ENCODE assay signal across 7 mouse cellular contexts in the genomic region with DNA sequence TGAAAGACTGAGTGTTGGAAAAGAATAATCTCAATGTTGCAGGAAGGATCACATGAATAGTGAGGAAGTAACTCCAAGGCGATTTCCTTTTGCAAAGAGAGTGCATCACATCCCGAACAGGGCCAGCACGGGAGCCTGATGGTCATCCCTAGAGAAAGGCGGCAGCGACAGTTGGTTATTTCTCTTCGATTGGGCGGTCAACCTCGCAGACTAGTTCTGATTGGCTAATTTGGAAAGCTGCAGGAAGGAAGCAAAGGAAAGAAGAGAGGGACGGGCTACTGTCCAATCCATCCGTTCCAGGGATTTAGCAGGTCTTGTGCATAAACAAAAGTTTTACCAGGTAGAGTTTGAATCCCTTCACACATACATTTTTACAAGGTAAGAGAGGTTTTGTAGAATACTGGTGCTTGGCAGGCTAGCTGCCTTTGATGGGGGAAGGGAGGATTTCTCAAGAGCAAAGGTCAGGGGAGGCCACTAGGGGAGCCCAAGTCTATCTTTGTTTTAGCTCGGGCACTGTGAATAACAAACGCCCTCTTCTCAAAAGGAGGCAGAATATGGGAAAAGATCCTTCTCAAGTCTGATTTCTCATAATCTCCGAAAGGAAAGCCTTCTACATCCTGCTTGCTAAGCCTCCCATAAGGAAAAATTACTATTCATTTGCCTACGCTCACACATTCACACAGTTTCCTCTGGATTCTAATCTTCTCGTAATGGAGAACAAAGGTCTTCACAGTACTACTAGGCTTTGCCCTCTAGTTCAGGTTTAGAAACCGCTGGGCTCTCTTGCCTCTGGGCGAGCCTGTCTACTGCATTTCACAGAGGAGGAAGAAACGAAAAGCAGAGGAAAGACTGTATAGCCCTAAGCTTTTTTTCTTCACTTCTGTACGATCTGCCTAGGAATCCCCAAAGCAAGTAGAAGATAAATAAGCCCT.
A peak's percentile ranks its signal among the peaks of the same experiment; 100 is the strongest.
DNase-seq lines count a peak whose midpoint lies in the region; ATAC-seq and TF ChIP-seq lines count a peak whose summit lies in the region.

No protein-coding gene starts in this region.

- no peaks in the 10 kb centered on the region for H3K36me3 ChIP-seq in hindbrain, embryonic 14.5 days (replicated peaks; ENCODE audit: control insufficient read depth, insufficient read depth)
- no peaks in the 10 kb centered on the region for H3K36me3 ChIP-seq in midbrain, embryonic 10.5 days
- H3K36me3 ChIP-seq in small intestine, adult 2 months (ENCODE audit: control insufficient read depth, insufficient read depth, low read length), result no peaks in the 10 kb centered on the region

- ATAC-seq in frontal cortex, adult (ENCODE audit: low TSS enrichment), result peak; percentile 67
- ATAC-seq in hindbrain, embryonic 14.5 days (ENCODE audit: low FRiP score), result peak; percentile 69

- WGBS in cerebellum, adult 2 months, result 32% methylated on average over 19 of the region's 19 CpGs
- 21% methylated on average over 19 of the region's 19 CpGs for WGBS in hindbrain, embryonic 14.5 days
- 22% methylated on average over 19 of the region's 19 CpGs for WGBS in midbrain, embryonic 10.5 days
- 63% methylated on average over 19 of the region's 19 CpGs for WGBS in small intestine, adult 2 months

- no peak for TF ChIP-seq POLR2A in cerebellum, adult 2 months (IDR thresholded peaks at IDR 0.05; ENCODE audit: borderline replicate concordance, insufficient read depth, low read length)
- no peak for TF ChIP-seq POLR2A in small intestine, adult 2 months (IDR thresholded peaks at IDR 0.05; ENCODE audit: low read depth, low read length)

- peak overlapping the region; percentile 45 for H3K4me3 ChIP-seq in cerebellum, adult 2 months (replicated peaks; ENCODE audit: insufficient read depth, low read depth, low read length)
- no peak overlapping the region for H3K4me3 ChIP-seq in hindbrain, embryonic 14.5 days (replicated peaks; ENCODE audit: low read length)
- peak overlapping the region; percentile 39 for H3K4me3 ChIP-seq in midbrain, embryonic 10.5 days
- H3K4me3 ChIP-seq in small intestine, adult 2 months (ENCODE audit: low read depth, low read length), result no peak overlapping the region

- TF ChIP-seq CTCF in cerebellum, adult 2 months (IDR thresholded peaks at IDR 0.05; ENCODE audit: borderline replicate concordance, insufficient read depth, low read depth, low read length), result peak; percentile 59; the same call in 1 of the 2 replicates
- peak; percentile 62; the same call in 1 of the 2 replicates for TF ChIP-seq CTCF in small intestine, adult 2 months (IDR thresholded peaks at IDR 0.05; ENCODE audit: extremely low read depth, insufficient read length, insufficient replicate concordance, low read depth, low read length)

- no peaks in the 10 kb centered on the region for H3K27me3 ChIP-seq in cerebellum, adult 2 months (ENCODE audit: control insufficient read depth, insufficient read depth, low read length)
- no peaks in the 10 kb centered on the region for H3K27me3 ChIP-seq in hindbrain, embryonic 14.5 days (ENCODE audit: control insufficient read depth, insufficient read depth, low read length)
- no peaks in the 10 kb centered on the region for H3K27me3 ChIP-seq in midbrain, embryonic 10.5 days (ENCODE audit: low read depth, poor library complexity, severe bottlenecking)
- no peaks in the 10 kb centered on the region for H3K27me3 ChIP-seq in small intestine, adult 2 months (ENCODE audit: control insufficient read depth, insufficient read depth, low read length)

- peak overlapping the region; percentile 38 for H3K4me2 ChIP-seq in hindbrain, embryonic 14.5 days (replicated peaks)

- no peaks in the 10 kb centered on the region for H3K4me1 ChIP-seq in cerebellum, adult 2 months (ENCODE audit: control insufficient read depth, insufficient read depth, low read length)
- H3K4me1 ChIP-seq in hindbrain, embryonic 14.5 days (replicated peaks; ENCODE audit: control insufficient read depth, insufficient read depth, low read length), result peaks cover 28% of the 10 kb centered on the region
- peaks cover 64% of the 10 kb centered on the region for H3K4me1 ChIP-seq in midbrain, embryonic 10.5 days
- peaks cover 8% of the 10 kb centered on the region; the same call in 1 of the 2 replicates for H3K4me1 ChIP-seq in small intestine, adult 2 months (ENCODE audit: control insufficient read depth, insufficient read depth, insufficient read length, low read length)

- no peak overlapping the region for H3K27ac ChIP-seq in cerebellum, adult 2 months (ENCODE audit: insufficient read depth, low read length)
- peak overlapping the region; percentile 84 for H3K27ac ChIP-seq in hindbrain, embryonic 14.5 days
- peak overlapping the region; percentile 92 for H3K27ac ChIP-seq in midbrain, embryonic 10.5 days (replicated peaks)
- peak overlapping the region; percentile 79 for H3K27ac ChIP-seq in small intestine, adult 2 months (ENCODE audit: insufficient read depth, low read depth, low read length)

- peak; percentile 78 for DNase-seq in T-cell, adult 2 months (ENCODE audit: low spot score)
- peak; percentile 33 to 42 for DNase-seq in cerebellum, adult 2 months
- DNase-seq in hindbrain, embryonic 14.5 days (ENCODE audit: low spot score), result peak; percentile 80
- peak; percentile 9 to 18 for DNase-seq in layer of hippocampus, postnatal 25 days (ENCODE audit: extremely low spot score in 1 of 2, low spot score in 1 of 2)
- DNase-seq in midbrain, embryonic 10.5 days (ENCODE audit: low spot score), result peak; percentile 79

- H3K9me3 ChIP-seq in hindbrain, embryonic 14.5 days (ENCODE audit: control insufficient read depth, low read length), result no peaks in the 10 kb centered on the region
- no peaks in the 10 kb centered on the region for H3K9me3 ChIP-seq in midbrain, embryonic 10.5 days (replicated peaks)

- H3K9ac ChIP-seq in hindbrain, embryonic 14.5 days, result peak overlapping the region; percentile 26; the same call in 1 of the 2 replicates

Comparison
In these comparisons a context has a peak if more than half of its experiments do, and no peak if none do; other contexts are left out.
1. DNase-seq: peak in every context shown above with its lines; median percentile 80 in hindbrain, embryonic 14.5 days; 79 in midbrain, embryonic 10.5 days; 78 in T-cell, adult 2 months; 38 in cerebellum, adult 2 months; 14 in layer of hippocampus, postnatal 25 days.
2. H3K4me3 ChIP-seq: peak in cerebellum, adult 2 months (single experiment) and midbrain, embryonic 10.5 days (single experiment); none in hindbrain, embryonic 14.5 days (single experiment) and small intestine, adult 2 months (single experiment).